Mouse (Mus musculus) C2C12 (cell line): ENCODE measurements around the gene Epsti1.

Experiments used
- CTCF ChIP-seq: IDR thresholded peaks from one replicate; pipeline ENCODE4 v1.5.1; 2011; ENCODE audit not compliant: control insufficient read depth, insufficient read depth, insufficient read length
- MAX ChIP-seq: IDR thresholded peaks from one replicate; pipeline ENCODE4 v1.6.1; 2011; ENCODE audit warnings: mild to moderate bottlenecking, control low read depth
- MYOD1 ChIP-seq: IDR thresholded peaks from one replicate; pipeline ENCODE4 v1.6.1; 2011; ENCODE audit warnings: low read depth; ENCODE audit not compliant: control insufficient read depth, insufficient read length
- MYOG ChIP-seq: IDR thresholded peaks from one replicate; pipeline ENCODE4 v1.6.1; 2011; ENCODE audit not compliant: control insufficient read depth, insufficient read length; ENCODE audit errors: extremely low read depth

- TF ChIP-seq CTCF (no peak), MYOG (no peak), MYOD1 (no peak), MAX (no peak)
Measured at GRCm38 (mm10) chr14:77997731-77998130, 93.7 kb downstream of the Epsti1 start.
